In genomic region chr8:8489784-8490183, GRCm38 (mm10) we compare ENCODE assay signal across 13 mouse cellular contexts.
DNase-seq lines count a peak whose midpoint lies in the region; ATAC-seq and TF ChIP-seq lines count a peak whose summit lies in the region.
"Had no signal": no experiment of that assay in that cellular context is flagged by ENCODE, and none has a peak within 500 bp of the region (broad histone marks: within the 10 kb centered on the region; RNA-seq: fewer than 3 reads in every experiment).

No protein-coding gene starts in this region.

- H3K9me3 ChIP-seq in liver, embryonic 12.5 days (replicated peaks): no peaks in the 10 kb centered on the region
- no peaks in the 10 kb centered on the region for H3K9me3 ChIP-seq in liver, postnatal 0 days (ENCODE audit: low read length)
- no peaks in the 10 kb centered on the region for H3K9me3 ChIP-seq in forebrain, embryonic 12.5 days
- peaks cover 6% of the 10 kb centered on the region; the same call in 1 of the 2 replicates for H3K9me3 ChIP-seq in midbrain, embryonic 10.5 days (replicated peaks)

- H3K4me3 ChIP-seq in liver, embryonic 12.5 days: no peak overlapping the region
- no peak overlapping the region for H3K4me3 ChIP-seq in liver, postnatal 0 days (ENCODE audit: low read depth, low read length)
- no peak overlapping the region for H3K4me3 ChIP-seq in forebrain, embryonic 12.5 days (replicated peaks)
- peak overlapping the region; percentile 45 for H3K4me3 ChIP-seq in midbrain, embryonic 10.5 days
- H3K4me3 ChIP-seq in kidney, adult 2 months (ENCODE audit: insufficient read depth, low read depth, low read length): no peak overlapping the region

- H3K9ac ChIP-seq in liver, embryonic 12.5 days: no peak overlapping the region
- no peak overlapping the region for H3K9ac ChIP-seq in liver, postnatal 0 days (replicated peaks)
- no peak overlapping the region for H3K9ac ChIP-seq in forebrain, embryonic 12.5 days

- no peak for TF ChIP-seq EP300 in liver, postnatal 0 days (IDR thresholded peaks at IDR 0.05; ENCODE audit: low read depth)

- no peak for ATAC-seq in liver, embryonic 12.5 days
- no peak for ATAC-seq in liver, postnatal 0 days
- ATAC-seq in forebrain, embryonic 12.5 days (ENCODE audit: low FRiP score): peak; percentile 35; the same call in 1 of the 2 replicates
- ATAC-seq: lung, postnatal 0 days had no signal

- no peaks in the 10 kb centered on the region for H3K36me3 ChIP-seq in liver, embryonic 12.5 days
- no peaks in the 10 kb centered on the region for H3K36me3 ChIP-seq in liver, postnatal 0 days (replicated peaks; ENCODE audit: insufficient read depth, low read length)
- no peaks in the 10 kb centered on the region for H3K36me3 ChIP-seq in forebrain, embryonic 12.5 days (replicated peaks)
- H3K36me3 ChIP-seq in midbrain, embryonic 10.5 days: no peaks in the 10 kb centered on the region
- no peaks in the 10 kb centered on the region for H3K36me3 ChIP-seq in kidney, adult 2 months (ENCODE audit: control insufficient read depth, insufficient read depth, low read length)
- H3K36me3 ChIP-seq: G1E had no signal

- WGBS in liver, embryonic 12.5 days (ENCODE audit: insufficient replicate concordance): 25% methylated on average over 9 of the region's 9 CpGs
- WGBS in liver, postnatal 0 days (ENCODE audit: insufficient replicate concordance): 25% methylated on average over 9 of the region's 9 CpGs
- 2% methylated on average over 9 of the region's 9 CpGs for WGBS in forebrain, embryonic 12.5 days
- WGBS in midbrain, embryonic 10.5 days: 2% methylated on average over 9 of the region's 9 CpGs
- WGBS in kidney, adult 2 months: 58% methylated on average over 9 of the region's 9 CpGs

- H3K27me3 ChIP-seq in liver, embryonic 12.5 days (replicated peaks): peaks cover 28% of the 10 kb centered on the region; the same call in 1 of the 2 replicates
- no peaks in the 10 kb centered on the region; the same call in 1 of the 2 replicates for H3K27me3 ChIP-seq in liver, postnatal 0 days (ENCODE audit: insufficient read depth, low read length)
- H3K27me3 ChIP-seq in forebrain, embryonic 12.5 days: peaks cover 27% of the 10 kb centered on the region
- peaks cover 80% of the 10 kb centered on the region for H3K27me3 ChIP-seq in midbrain, embryonic 10.5 days (ENCODE audit: low read depth, poor library complexity, severe bottlenecking)
- H3K27me3 ChIP-seq in kidney, adult 2 months (replicated peaks; ENCODE audit: control insufficient read depth, insufficient read depth, low read length): no peaks in the 10 kb centered on the region

- peak overlapping the region; percentile 52 for H3K4me2 ChIP-seq in liver, embryonic 12.5 days
- H3K4me2 ChIP-seq in liver, postnatal 0 days (ENCODE audit: low read depth, low read length): no peak overlapping the region
- H3K4me2 ChIP-seq in forebrain, embryonic 12.5 days: peak overlapping the region; percentile 40

- no peak for TF ChIP-seq CTCF in liver, postnatal 0 days (IDR thresholded peaks at IDR 0.05; ENCODE audit: low read depth)
- no peak for TF ChIP-seq CTCF in kidney, adult 2 months (conservative IDR thresholded peaks at IDR 0.05; ENCODE audit: insufficient read depth, insufficient read length, low read depth, low read length)

- no peak for DNase-seq in liver, postnatal 0 days
- DNase-seq in midbrain, embryonic 10.5 days (ENCODE audit: low spot score): peak; percentile 57
- DNase-seq in testis, postnatal 14 days (ENCODE audit: low spot score): no peak
- DNase-seq in kidney, adult 2 months: no peak
- DNase-seq in adipocyte (ENCODE audit: low spot score): no peak
- DNase-seq: adrenal gland, postnatal 10 days; cerebellum, adult 2 months; kidney, postnatal 14 days; thymus, postnatal 14 days had no signal

- H3K27ac ChIP-seq in liver, embryonic 12.5 days: no peak overlapping the region
- H3K27ac ChIP-seq in liver, postnatal 0 days (ENCODE audit: low read depth): no peak overlapping the region
- peak overlapping the region; percentile 73 for H3K27ac ChIP-seq in forebrain, embryonic 12.5 days
- peak overlapping the region; percentile 84 for H3K27ac ChIP-seq in midbrain, embryonic 10.5 days (replicated peaks)
- H3K27ac ChIP-seq in kidney, adult 2 months (ENCODE audit: insufficient read depth, low read depth, low read length): no peak overlapping the region

- peaks cover 32% of the 10 kb centered on the region for H3K4me1 ChIP-seq in liver, embryonic 12.5 days
- H3K4me1 ChIP-seq in liver, postnatal 0 days (ENCODE audit: insufficient read depth): peaks cover 4% of the 10 kb centered on the region; the same call in 1 of the 2 replicates
- peaks cover 39% of the 10 kb centered on the region for H3K4me1 ChIP-seq in forebrain, embryonic 12.5 days
- peaks cover 63% of the 10 kb centered on the region for H3K4me1 ChIP-seq in midbrain, embryonic 10.5 days
- H3K4me1 ChIP-seq in kidney, adult 2 months (ENCODE audit: control insufficient read depth, insufficient read depth, low read length): no peaks in the 10 kb centered on the region

- TF ChIP-seq POLR2A in kidney, adult 2 months (IDR thresholded peaks at IDR 0.05; ENCODE audit: low read depth, low read length): no peak

Comparison
In these comparisons a context has a peak if more than half of its experiments do, and no peak if none do; other contexts are left out.
1. H3K27ac ChIP-seq: peak in forebrain, embryonic 12.5 days (single experiment) and midbrain, embryonic 10.5 days (single experiment); none in liver, embryonic 12.5 days (single experiment), liver, postnatal 0 days (single experiment) and kidney, adult 2 months (single experiment).